Mouse (Mus musculus): ENCODE data around the gene Fam172a.

DNA sequence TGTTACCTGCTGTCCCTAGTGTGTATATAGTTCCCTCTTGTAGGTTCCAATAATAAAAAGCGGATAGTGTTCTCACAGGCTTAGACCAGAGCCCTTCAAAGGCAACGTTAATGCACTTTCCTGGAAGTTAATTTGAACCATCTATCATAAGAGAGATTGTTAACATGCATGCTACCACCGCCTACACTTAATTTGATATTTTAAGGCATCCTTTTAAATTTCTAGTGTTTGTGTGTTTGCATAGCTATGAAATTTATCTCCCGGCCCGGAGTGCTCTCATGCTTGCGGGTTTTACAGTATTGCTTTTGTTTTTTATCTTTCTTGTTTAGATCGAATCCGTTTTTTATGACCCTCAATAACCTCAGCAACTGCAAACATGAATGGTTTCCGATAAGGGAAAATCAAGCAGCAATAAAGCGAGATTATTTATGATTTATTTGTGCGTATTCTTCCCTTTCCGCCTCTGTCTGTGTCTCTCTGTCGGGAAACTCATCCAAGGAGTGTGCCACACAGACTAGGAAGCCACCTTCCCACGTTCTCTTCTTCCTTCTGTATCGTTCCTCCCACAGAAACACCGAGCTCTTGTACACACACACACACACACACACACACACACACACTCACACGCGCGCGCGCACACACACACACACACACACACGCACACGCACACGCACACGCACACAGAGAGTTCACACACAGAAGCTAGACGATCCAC, 492.5 kb downstream of the Fam172a start:
- TF ChIP-seq GATA1 (IDR thresholded peaks at IDR 0.05; ENCODE audit: low read length) (no peak), TAL1 (IDR thresholded peaks at IDR 0.05; ENCODE audit: low read length) (no peak)

All from erythroblast, embryonic 14.5 days (primary cell).